Mouse (Mus musculus) heart, adult 8-10 months (tissue): ENCODE data around the gene Sept12. TPM values are rescaled to one million over a fixed set of nuclear protein-coding genes. Genes with fewer than 3 reads are reported as not detected.

Source experiments
- DNase-seq: peaks from one replicate; pipeline ENCODE4 v3.0.0; 2022; ENCODE audit warnings: low spot score
- total RNA-seq, 4 experiments: library from RNA; stranded (reverse); gene quantifications; 2 replicates each; pipeline ENCODE4 v1.2.4; 2022

Gene Sept12
- not detected for total RNA-seq

DNA sequence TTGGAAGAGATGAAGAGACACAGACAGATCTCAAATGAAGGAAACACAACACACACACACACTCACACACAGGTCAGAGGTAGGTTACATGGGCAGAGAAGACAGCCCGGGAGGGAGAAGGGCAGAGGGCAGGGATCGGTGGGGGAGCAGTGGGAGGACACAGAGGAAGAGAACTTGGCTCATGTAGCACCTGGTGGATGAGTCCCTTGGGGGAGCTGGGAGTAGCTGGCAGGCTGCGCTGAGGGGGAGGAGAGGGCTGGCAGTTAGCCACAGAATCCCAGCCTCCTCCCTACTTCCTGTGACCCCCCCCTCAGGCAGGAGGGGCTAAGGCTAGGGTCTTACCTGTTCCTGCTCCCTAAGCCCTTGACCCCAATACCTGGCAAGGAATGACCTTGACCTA is at the start of gene Sept12:
Gene Sept12, minus strand, starts transcription at position 300 of the 400 bp plus-strand sequence.
- DNase-seq, result peak; percentile 27

DNA sequence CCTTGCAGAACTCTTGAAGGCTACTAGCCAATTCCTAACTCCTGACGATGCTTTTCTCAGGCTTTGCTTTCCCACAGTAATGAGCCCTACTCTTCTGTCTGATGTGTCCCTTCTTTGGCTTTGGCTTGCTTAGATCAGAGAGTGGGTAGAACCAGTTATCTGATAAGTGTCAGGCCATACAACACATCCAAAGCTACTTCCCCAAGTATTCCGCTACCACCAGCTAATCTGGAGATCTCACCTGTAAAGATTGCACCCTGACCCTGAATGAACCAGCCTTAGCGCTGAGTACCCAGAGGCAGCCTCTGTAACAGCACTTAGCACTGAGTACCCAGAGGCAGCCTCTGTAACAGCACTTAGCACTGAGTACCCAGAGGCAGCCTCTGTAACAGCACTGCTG is 47.7 kb upstream of the Sept12 start:
- DNase-seq, result no peak

DNA sequence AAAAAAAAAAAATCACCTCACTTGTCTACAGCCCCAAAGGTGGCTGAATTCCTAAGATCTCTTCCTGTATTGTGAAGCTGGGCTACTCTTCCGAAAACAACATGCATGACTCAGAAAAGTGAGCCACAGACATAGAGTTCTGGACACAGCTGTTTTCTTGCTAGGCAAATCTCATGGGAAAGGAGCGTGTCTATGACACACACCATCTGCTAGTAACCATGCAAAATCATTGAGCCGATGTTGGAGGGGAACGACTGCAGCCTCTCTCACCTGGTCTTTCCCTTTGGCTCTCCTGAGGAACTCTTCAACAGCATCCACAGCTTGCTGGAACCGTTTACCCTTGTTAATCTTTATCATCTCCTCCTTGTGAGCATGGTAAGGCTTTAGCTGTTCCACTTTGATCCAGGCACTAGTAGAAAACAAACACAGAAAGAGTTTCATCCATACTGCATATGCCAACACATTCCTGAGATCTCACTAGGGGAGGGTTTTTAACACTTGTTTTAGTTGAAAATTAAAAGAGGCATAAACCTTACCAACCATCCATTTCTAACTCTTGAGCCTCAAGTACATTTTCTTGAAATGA is 39.1 kb upstream of the Sept12 start:
- DNase-seq, result peak; percentile 42

DNA sequence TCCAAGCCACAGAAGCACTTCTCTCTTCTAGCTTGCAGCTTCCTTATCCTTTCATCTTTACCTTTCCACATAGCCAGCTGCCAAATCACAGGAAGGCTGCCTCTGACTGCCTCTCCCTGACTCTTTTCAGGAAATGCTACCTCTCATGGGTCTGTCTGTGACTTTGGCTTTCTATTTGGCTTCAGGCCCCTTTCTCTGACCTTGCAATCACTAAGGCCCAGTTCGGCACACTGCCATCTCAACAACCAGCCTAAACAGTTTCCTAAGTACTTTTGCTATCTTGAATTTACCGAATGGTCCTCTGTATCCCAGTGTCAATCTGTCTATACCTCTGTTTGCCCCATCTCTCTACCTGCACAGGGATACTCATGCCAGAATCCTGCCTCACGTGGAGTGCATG is 37.9 kb upstream of the Sept12 start:
- DNase-seq, result no peak

DNA sequence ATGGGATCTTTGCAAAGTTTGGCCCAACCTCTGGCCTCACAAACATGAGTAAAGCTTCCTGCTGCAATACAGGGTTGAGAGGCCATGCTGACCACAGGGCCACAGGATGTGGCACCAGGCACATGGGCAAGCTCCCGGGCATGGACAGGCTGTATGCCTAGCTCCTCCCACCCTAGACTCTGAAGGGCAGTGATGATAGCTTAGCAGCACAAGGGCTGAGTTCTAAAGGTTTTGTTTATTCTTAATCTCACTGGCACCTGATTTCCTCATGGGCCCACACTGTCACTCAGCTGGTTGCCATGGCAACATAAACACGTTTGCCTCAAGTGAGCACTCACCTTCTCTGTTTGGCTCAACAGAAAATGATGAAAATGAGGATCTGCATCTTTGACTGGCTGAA is 32.2 kb upstream of the Sept12 start:
- DNase-seq, result no peak

GRCm38 (mm10) chr16:5024021-5024420 is 26.4 kb upstream of the Sept12 start:
- DNase-seq, result no peak

DNA sequence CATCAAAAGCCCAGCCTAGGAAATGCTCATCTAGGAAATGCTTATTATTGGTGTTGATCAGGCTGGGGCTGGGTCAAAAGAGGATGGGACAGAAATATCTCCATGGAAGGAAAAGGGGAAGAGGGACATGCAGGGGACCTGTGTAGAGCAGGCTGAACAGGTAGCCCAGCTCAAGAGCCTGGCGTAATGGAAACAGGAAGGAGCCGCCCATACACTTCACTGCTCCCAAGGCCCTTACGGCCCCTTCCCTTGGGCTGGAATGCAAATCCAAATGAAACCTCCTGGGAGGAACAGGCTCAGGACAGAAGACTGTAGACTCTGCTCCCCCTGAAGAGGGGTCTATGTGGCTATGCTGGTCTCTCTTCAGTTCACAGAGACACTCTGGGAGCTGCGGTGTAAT is 16.9 kb upstream of the Sept12 start:
- DNase-seq, result no peak

DNA sequence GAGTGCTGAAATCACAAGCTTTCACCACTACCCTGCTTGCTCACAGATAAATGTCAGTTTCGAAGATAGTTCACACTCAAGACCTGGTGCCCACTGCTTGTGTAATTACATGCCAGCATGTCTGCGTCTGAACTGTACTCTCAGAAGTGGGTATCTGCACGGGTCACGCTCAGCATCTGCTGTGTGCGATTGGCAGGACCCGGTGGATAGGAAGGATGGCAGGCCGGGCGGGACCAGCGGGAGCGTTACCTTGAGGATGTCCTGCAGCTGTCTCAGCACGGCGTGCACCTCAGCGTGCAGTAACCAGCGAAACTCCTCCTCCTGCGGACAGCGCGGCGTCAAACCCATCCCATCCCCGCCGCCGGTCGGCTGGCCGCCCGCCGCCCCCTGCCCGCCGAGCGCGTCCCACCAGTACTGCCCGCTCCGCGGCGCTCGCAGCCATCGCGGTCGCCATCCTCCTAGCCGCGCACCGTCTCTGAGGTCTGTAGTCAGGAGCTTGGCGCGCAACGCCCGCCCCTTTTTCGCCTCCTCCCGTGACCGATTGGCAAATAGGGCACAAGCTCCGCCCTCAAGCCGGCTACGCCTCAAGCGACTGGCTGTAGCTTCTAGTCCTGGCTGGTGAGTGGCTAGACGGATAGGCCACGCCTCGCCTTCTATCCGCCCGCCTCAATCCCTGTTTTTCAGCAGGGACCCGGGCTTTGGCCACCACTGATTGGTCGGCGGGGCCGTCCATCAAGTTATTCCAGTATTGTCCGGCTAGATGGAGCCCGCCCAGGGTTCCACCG is 15.6 kb upstream of the Sept12 start, which contains the start of gene Rogdi:
Gene Rogdi, minus strand, starts transcription at position 500 of the 785 bp plus-strand sequence.
- DNase-seq, result peak; percentile 97

- no peak for DNase-seq
These were observed 14.7 kb upstream of the Sept12 start for GRCm38 (mm10) chr16:5012036-5013005.

GRCm38 (mm10) chr16:5011285-5011684 is 13.6 kb upstream of the Sept12 start:
- DNase-seq, result no peak

DNA sequence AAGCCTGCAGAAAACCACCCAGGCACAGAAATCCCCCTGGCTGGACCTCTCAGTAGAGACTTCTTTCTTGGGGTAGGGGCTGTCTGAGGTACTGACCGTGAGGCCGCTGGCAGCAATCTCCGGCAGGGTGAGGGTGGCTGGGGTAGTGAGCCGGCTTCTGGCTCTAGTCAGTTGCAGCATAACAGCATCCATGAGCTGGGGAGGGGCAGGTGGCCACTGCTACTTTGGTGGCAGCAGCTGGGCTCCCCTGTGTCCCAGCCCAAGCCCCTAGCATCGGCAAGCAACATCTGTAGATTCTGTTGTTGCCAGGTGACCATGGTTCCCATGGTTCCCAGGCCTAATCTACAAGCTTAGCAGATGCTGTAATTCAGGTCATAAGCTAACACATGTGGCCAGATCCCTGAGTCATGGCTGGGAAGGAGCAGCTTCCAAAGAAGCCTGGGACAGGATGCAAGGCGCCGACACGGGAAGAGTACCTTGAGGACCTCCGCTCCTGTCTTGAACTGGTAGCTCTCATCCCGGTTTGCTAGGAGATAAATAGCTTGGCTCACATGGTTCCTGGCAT is 12.8 kb upstream of the Sept12 start:
- no peak for DNase-seq

- no peak for DNase-seq
These were observed 10.4 kb upstream of the Sept12 start for GRCm38 (mm10) chr16:5008076-5008475.

DNA sequence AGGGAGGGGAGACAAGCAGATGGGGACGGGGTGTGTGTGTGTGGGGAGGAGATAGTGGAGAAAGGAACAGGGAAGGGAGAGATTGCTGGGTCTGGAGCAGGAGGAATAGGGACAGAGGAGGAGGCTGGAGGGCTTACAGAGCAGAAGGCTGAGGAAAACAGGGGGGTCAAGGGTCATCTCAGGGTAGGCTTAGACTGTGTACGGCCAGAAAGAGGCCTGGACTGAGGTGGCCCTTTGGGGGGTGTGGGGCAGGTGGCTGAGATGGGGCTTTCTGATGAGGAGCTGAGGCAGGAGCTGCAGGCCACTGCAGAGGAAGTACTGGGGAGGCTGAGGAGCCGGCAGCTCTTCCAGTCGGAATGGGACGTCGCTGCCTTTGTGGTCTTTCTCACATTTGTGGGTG is 9.8 kb upstream of the Sept12 start:
- no peak for DNase-seq

- DNase-seq, result no peak
These were observed 9.4 kb upstream of the Sept12 start, which contains the start of gene Smim22 for GRCm38 (mm10) chr16:5007067-5007466. Gene Smim22, plus strand, starts transcription at chr16:5007288.

DNA sequence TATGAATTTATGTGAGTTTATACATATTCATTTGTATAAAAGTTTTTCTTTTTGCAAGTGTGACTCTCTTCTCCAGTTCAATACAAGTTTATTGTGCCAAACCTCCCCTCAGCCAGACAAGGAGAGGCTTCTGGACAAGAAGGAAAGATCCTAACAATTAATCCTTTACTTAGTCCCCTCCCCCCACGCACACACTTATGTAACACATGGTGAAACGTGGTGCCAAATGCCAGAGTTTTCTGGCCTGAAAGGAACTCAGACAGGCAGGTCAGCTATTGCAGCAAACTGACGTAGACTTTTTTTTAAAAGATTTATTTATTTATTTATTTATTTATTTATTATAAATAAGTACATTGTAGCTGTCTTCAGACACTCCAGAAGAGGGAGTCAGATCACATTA is 3.0 kb upstream of the Sept12 start:
- no peak for DNase-seq

DNA sequence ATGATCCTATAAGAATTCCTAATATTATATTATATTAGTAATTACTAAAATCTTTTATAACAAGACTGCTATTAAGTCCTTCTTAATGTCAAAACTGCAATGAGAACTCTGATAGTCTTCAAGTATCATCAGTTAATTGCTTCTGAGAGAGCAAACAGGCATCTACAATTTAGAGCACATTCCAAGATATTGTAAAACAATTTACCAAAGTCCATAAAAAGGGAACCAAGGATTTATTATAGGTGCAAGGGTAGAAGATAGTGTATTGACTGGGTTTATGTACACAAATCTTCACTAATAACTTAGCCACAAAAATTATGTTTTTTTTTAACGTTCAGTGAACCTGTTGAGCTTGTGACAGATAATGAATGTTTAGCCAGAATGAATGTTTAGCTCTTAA is 1.3 kb upstream of the Sept12 start:
- no peak for DNase-seq

DNA sequence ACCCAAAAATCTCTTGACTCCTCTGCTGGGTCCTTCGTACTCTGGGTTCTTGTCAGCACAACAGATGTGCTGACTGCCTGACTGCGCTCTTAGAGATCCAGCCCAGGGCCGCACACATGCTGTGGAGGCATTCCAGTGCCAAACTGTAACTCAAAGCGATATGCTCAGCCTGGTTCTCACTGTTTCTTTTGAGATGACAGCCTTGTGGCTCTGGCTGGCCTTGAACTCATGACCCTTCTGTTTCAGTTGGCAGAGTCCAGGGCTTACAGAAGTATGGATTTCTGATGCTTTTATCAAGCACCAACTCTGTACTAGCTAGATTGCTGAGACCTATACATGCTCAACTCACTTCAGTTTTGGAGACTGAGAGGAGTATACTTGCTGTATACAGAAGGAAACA is 4.4 kb downstream of the Sept12 start:
- DNase-seq, result no peak

- DNase-seq, result no peak
These were observed 12.9 kb downstream of the Sept12 start for GRCm38 (mm10) chr16:4984717-4985116.

DNA sequence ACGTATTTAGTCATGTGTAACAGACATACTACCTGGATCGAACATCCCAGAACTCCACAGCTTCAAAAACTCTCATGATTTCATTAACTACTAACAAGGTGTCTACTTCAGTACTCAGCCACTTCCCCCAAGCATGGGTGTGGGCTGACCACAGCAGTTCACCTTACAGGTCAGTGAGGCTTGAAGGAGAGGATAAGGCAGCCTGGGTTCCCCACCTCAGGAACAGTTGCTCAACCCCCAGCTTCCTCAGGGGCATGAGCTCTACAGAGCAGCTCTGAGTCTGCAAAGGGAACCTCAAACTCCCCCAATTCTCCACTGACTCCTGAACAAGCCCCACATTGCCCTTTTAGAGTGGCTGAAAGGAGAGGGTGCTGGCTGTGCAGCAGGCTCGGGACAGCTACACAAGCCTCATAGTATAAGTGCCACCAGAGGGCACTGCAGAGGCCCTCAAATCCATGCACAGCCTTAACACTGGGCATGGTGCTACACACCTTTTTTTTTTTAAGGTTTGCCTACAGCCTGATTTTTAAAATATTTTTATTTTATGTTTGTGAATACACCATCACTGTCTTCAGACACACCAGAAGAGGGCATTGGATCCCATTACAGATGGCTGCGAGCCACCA is 17.8 kb downstream of the Sept12 start:
- DNase-seq, result no peak

DNA sequence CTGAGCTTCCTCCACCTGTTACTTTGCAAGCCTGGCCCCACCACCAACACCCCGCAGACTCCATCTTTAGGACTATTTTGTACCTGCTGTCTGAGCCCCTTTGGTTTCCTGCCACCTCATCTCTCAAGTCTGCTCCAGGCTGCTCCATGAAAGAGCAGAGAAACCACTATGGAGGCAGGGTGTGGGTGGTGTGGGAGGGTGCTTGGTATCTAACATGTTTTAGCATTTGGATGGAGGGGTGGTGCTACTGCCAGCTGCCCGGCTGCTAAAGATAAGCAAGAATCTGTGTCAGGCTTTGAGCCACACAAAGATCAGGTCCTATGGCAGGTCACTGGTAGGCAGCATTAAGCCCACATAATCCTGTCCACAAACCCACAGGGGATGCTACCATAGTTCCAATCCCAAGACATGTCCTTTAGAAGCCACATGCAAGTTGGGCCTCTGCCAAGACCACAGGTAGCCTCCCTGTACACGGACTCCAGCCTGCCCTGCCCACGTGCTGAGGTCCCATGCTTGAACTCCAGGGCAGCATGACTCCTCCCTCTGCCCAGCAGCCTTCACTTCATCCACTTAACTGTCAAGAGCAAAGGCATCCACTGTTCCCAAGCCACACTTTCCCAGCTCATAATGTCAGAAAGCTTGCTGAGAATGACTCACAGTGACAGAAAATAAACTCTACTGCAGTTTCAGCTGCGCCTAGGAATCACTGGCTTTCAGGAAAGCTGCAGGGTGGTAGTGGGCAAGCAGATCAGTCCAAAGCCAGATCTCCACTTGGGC is 19.2 kb downstream of the Sept12 start:
- DNase-seq, result no peak

GRCm38 (mm10) chr16:4976180-4976579 is 21.5 kb downstream of the Sept12 start:
- DNase-seq, result no peak
